Mouse (Mus musculus) mesoderm, embryonic 11.5 days (tissue): ENCODE measurements around the gene Rtl5.

Experiments used
- DNase-seq: peaks from one replicate; pipeline ENCODE4 v3.0.0-alpha.2; 2012; ENCODE audit warnings: low read depth, low spot score

The Rtl5 gene

DNA sequence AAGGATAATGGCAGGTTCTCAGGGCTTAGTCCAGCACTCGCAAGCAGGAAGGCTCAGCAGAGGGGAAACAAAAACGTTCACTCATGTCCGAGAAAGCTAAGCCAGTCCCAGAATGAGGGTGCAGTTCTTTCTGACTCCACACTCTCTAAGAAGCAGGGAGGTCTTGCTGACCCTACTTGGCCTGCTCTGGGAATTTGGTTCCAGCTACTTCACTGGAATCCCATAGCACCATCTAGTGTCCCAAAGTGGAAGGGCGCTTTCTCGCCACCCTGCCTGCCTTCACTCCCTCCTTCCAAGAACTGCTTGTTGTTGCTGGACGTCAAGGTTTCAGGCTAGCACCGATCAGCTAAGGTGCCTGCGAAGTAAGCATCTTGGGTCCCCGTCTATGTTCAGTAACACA, 5.0 kb downstream of the Rtl5 start:
- DNase-seq: peak; percentile 84

DNA sequence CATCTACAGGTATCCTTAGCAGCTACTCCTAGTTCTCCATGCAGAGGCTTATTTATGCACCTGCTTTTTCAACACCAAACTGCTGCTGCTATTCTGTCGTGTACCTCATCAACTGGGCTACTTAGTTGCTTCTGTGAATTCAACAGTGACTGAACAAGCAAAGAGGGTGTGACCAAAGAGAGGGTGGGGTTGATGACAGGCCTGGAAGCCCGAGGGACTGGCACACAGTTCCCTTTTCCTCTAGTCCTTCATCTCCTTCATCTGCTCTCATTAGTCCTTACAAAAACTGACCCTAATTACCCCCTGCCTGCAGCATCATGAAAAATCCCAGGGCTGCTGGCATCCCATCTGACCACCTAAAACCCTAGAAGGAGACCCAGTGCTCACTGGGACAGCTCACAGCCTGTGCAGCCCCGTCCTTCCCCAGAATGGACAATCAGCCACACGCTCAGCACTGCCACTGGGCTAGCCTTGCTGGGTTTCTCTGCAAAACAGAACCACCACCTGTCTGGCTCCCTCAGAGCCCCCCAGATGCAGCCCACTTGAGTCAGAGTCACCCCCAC, 5.8 kb downstream of the Rtl5 start:
- DNase-seq: no peak

DNA sequence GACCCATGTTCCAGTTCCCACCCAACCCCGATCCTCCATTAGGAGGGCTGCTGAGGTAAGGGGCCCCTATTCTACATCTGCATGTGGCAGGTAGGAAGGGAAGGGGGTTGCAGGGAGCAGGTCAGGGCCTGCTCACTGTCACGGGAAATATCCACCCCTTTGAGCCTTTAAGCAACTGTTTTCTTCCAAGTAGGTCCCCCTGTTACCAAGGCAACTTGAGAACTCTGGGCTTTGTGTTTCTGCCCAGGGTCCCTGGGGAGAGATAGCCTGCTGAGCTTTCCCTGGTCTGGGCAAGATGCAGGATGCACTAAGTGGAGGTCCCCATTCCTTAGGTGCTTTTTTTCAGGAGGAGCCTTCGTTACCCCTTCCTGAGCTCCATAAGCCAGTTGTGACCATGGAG, 7.0 kb downstream of the Rtl5 start:
- DNase-seq: no peak

DNA sequence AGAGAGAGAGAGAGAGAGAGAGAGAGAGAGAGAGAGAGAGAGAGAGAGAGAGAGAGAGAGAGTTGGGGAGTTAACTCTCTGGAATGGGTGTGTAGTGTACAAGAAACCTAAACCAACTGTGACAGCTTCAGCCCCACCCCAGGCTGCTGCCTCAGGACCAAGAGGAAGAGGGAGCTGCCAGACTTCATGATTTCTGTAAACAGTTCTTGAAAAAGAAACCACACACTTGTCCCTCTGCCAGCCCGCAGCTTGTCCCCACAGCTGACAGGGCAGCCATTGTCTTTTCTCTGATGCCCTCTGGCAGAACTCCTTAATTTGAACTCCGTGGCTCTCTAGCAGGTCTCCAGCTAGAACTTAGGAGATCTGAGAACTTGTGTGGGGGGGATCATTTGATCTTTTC, 10.2 kb downstream of the Rtl5 start:
- DNase-seq: no peak

DNA sequence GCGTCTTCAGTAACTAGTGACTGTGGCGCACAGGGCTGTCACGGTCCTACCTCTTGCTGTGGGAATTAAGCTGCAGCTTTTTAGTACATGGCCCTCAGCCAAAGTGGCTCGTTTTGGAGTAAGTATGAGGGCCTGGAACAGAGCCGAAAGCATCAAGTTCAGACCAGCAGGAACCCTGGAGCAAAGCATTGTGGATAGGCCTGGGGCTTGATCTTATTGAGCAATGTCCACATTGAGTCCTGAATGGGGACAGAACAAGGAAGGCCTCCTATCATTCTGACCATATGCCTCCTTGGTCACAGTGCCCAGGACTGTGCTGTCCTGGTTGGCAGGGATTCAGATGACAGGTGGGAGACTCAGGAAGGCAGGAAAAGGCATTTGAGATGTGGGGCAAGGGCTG, 10.9 kb downstream of the Rtl5 start:
- no peak for DNase-seq

DNA sequence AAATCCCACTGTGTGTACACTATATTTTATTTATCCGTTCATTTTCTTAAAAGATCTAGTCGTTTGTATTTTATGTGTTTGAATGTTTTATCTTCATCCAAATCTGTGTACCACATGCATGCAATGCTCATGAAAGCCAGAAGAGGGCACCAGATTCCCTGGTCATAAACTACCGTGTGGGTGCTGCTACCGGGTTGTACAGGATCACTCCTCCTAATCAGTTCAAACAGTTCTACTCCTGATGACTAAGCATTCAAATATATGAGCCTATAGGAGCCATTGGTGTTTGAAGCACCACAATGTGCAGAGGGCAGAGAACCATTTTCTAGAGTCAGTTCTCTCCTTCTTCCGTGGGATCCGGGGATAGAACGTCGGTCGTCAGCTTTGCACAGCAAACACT, 11.7 kb downstream of the Rtl5 start:
- peak; percentile 22 for DNase-seq

DNA sequence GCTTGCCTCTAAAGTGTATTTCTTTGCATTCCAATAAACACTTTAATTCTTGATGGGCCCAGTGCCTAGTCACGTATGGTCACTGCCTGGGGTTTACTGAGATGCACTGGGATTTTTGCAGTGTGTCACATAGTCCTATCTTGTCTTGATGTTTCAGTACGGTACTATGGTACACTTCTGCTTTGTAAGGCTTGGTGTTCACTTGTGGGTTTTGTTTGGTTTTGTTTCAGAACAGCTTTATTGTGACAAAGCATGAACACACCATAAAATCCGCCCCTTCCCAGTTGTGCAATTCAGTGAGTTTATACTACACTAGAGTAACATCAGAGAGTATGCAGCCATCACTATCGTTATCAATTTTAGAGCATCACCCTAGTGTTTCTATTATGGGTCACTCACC, 17.1 kb downstream of the Rtl5 start:
- no peak for DNase-seq

DNA sequence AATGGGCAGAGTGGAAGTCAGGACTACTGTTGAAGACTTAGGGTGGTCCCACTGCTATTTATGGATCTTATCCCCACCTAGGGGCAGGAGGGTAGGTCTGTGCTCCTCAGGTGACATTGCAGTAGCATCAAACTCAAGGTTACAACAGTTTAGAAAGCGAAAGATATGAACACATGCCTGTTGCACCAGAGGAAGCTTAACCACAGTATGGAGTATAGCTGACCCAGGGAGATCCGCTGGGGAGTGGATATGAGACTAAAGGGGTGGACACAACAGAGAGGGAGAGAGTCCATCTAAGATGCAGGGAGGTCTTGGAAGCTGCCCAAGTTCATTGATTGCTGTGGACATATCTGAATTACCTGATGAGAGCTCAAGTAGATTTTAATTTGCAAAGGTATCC, 17.7 kb downstream of the Rtl5 start:
- no peak for DNase-seq

DNA sequence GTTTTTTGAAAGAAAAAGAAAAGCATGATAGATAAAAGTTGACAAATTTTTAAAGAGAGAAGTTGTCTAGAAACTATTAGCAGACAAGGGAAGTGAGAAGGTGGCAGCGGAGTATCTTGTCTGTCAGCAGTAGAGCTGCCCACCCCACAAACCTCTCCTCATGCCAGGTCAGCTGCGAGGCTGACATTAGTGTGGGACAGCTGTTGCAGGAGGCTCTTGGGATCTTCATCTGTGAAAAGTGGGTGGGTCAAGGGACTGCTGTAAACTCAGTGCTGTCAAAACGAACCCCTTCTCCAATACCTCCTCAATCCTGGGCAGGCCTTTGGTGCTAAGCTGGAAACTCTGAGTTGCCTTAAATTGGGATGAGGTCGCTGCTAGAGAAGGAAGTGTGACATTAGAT, 19.9 kb downstream of the Rtl5 start:
- no peak for DNase-seq

DNA sequence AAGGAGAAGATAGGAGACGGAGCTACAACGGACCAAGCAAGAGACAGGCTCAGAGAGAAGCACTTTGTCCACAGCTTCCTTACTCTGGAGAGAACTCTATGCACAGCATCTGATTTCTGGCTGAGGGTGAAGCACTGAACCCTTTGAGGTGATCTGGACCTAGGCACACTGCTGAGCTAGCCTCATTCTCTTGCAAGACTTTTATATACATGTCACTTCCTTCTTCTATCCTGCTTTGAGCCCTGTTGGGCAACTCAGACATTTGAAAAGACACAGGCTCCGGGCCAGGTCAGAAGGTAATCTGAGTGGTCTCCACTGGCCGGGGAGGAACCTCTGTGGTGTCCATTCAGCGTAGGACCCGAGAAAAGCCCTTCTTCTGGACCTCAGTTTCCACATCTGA, 20.6 kb downstream of the Rtl5 start:
- DNase-seq: no peak

DNA sequence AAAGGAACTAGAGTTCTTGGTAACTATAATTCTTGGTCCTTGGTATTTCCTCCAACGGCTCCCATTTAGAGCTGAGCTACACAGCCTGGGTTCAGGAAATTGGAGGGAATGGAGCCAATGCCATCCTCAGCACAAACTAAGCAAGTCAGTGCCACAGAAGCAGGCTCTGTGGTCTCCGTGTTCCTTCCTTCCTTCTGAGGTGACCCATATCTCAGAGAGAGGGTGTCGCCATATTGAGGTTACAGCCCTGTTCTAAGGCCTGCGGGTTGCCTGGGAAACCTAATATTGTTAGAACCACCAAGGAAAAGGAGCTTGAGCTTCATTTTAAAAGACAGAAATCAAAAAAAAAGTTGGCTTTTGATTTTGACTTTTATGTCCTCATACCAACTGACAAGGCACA, 28.7 kb downstream of the Rtl5 start:
- no peak for DNase-seq

DNA sequence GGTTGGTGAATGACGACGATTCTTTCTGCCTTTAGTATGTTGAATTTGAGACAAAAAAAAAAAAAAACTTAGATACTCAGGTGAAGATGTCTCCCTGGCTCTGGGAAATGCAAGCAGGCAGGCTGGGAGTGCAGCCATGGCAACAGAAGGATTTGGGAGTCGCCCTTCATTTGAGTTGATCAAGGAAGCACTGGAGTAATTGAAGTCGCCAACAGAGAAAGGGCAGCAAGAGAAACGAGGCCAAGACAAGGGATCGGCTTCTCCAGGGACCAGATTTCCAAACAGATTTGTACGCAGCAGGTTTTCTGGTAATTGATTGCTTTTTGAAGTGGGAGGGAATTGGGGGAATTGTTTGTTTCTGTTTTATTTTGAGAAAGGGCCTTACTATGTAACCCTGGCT, 29.5 kb downstream of the Rtl5 start:
- no peak for DNase-seq

DNA sequence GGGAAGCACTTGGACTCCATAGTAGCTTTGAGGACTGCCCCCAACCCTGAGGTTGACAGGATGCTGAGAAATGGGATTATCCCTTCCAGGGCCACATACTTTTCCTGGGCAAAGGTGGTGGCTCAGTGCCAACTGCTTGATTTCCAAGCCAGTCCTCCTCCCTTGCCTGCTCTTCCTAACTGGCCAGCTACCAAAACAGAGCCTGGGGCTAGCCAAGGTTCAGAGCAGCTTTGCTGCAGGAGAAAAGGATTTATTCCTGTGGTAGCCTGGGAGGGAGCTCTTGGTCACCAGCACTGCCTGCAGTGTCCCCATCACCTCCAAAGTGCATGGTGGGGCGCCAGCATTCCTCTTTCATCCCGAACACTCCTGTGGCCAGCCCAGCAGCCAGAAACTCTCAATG, 33.6 kb downstream of the Rtl5 start:
- no peak for DNase-seq

DNA sequence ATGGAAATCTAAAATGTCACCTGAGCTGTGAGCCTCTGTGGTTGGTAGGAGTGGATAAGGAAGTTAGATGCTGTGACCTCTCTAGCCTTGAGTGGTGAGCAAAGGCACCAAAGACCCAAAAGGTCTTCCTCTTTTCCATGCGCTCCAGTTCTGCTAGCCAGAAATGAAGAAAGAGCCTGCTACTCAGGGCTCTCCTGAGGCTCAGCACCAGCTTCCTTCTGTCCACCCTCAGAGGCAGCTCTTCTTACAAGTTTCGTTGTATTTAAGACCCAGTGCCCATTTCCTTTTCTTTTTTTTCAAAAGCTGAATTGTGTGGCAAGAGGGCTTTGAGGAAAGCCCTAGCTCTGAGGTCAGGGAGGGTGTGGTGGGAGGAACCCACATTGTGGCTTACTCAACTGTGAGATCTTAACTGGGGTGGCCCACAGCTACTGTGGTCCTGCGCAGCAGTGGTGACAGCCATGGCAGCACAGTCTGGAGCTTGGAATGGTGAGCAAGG, 34.2 kb downstream of the Rtl5 start:
- no peak for DNase-seq

DNA sequence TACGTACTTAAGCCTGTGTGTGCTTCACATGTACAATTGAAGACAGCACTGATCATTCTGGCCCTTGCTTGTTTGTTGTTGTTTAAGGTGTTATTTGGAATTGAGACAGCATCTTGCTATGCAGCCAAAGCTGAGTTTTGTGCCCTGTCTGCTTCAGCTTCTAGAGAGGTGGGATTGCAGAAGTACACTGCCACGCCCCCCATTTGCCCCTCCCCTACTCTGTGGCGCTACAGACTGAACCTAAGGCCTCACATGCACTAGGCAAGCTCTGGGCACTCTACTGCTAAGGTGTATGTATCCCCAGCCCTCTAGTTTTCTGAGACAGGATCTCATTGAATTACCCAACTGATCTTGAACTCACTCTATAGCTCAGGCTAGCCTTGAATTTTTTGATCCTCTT, 35.4 kb downstream of the Rtl5 start:
- no peak for DNase-seq

DNA sequence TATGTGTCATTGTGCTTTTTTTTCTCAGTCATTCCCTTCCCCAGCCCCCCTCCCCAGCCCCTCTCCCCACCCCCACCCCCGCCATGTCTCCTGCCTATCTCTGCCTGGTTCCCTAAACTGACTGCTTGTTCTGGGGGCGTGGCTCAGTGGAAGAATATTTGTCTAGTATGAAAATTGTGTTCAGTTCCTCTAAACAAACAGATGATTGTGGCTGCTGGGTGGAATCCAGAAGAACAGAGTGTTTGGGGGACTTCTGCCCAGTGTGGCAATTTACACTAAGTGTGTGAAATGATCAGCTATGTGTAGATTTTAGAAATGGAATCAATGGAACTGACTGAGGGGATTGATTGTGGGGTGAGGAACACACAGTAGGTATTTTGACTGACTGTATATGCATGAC, 37.5 kb downstream of the Rtl5 start:
- DNase-seq: no peak

DNA sequence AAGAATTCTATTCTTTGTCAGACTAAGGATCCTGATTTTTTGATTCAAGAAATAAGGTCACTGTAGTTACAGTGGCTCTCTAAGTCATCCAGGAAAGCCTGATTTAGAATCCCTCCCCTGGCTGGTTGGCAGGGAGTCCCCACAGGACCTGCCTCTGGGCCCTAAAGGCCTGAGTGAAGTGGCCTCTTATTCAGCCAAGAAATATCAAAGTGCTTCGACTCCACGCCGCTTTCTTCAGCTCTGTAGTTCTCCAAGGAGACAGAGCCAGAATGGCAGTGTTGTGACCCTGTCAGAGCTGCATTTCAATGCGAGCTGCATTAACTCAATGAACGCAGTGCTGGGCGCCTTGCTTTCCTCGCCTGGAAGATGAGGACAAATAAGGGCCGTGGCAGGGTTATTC, 38.7 kb downstream of the Rtl5 start:
- DNase-seq: no peak

DNA sequence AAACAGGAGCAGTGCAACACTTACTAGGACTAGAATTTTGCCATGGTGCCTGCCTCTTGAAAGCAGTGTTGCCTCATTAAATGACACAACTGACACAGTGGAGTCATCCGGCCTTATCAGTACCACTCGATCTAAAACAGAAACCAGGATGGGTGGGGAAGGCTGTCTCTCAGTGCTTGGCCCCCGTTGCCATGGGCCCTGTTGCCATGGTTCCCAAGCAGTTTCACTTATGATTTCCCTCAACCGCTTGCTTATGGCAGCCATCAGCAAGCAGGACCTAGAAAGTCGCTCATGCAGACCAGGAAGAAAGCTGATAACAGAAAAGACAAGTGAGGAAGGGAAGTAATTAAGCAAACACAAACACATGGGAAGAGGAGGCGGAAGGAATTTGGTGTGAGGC, 39.3 kb downstream of the Rtl5 start:
- peak; percentile 10 for DNase-seq

DNA sequence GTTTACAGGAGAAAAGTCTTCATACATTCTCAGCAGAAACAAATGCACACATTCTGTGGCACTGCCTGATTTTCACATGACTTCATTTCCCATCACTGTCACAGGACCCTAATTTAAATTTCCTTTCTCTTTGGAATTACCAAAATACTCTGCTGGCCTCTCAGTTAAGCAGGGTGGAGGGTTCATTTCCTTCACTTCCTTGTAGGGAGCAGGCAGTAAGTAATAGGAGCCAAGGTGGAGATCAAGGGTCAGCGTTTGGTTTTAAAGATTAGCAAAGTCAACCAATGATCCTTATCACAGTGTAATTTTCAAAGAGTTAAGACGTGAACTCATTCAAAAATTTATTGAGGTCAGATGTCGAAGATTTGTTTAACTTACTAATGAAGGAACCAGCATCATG, 46.1 kb downstream of the Rtl5 start:
- DNase-seq: no peak

DNA sequence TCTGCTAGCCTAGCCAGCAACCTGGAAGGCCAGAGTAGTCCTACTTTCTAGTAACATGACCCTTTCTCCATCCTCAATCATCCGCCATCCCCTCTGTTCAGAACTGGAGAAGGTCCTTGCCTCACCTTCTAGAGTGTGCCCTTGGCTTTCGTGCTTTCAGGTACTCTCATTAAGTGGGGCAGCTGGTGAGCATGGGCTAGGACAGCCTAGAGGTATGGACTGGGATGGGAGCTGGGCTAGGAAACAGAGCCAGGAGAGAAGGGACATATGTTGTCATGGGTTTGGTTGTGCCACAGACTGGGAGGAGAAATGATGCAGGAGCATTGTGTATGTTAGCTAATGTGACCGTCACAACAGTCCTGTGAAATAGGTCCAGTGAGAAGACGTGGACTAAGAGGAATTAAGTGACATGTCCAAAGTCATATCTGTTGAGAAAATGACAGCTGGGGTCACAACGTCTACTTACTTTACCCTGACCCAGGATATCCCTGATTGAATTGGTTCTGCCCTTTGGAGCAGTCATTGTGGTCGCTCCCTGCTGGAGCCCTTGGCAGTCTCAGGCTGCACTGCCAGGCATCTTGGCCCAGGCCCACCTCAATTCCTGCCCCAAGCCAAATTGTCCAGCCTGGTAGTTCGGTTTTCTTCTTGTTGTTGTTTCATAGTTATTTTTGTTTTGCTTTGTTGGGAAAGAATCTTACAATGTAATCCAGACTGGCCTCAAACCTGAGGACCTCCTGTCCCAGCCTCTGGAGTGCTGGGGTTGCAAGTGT, 51.4 kb downstream of the Rtl5 start:
- no peak for DNase-seq

DNA sequence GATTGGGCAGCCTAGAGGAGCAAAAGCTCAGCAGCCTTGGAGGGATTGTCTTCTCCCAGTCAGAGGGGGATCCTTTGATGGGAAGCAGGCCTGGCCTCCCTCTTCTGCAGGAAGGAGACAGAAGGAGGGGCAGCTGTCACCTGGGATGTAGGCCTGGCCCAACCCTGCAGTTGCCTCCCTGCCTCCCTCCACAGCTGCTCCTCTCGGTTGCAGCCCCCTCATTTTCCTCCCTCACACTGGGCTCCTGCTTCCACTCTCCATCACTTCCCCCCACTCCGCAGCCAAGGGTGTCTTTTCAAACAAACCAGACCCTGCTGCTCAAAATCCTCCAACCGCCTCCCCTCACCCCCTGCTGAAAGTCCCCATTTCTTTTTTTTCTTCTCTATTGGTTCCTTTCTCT, 52.2 kb downstream of the Rtl5 start:
- no peak for DNase-seq

DNA sequence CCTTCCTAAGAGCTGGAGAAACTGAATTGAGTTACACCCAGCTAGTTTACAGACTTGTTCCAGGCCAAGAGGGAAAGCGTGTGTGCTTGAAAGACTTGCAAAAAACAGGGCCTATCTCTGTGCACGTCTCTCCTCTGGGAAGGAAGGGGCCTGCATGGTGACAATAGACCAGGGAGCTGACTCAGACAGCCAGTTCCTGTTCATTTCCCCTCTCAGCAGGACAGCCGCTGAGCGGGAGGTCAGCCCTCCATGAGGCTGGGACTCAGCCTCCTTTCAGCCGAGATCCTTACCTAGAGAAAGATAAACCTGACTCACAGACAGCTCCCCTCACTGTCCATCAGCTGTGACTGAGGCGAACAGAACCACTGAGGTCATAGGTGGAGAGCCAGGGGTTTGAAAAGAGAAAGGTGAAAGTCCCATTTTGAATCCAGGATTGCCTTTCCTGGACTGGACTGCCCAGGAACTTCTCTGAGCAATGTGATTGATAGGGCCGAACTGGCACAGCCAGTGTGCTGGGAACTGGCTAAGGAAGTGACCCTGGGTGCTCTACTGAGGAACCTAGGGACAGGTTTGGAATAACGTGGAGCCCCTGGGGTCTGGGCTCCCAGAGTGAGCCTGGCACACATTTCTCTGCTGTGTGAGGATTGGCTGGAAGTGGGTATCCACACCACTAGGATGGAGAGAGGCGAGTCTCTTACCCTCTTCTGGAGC, 53.7 kb downstream of the Rtl5 start:
- no peak for DNase-seq
